Mouse (Mus musculus) adrenal gland, adult 8-10 months (tissue): Measurements from ENCODE around the gene Ulbp1. TPM values are rescaled to one million over a fixed set of nuclear protein-coding genes. Genes with fewer than 3 reads are reported as not detected.
"Not testable (repeated sequence)": the region's sequence is repeated elsewhere in the genome, so short reads cannot be mapped to it uniquely, and the experiment has no call there.

Experiments used
- DNase-seq: peaks from one replicate; pipeline ENCODE4 v3.0.0; 2022
- total RNA-seq, 4 experiments: library from RNA; stranded (reverse); gene quantifications; 2 replicates each; pipeline ENCODE4 v1.2.4; 2022

Gene Ulbp1
- 1 to 10 TPM; 4.7 to 7.1 (median 6.9) TPM for total RNA-seq

DNA sequence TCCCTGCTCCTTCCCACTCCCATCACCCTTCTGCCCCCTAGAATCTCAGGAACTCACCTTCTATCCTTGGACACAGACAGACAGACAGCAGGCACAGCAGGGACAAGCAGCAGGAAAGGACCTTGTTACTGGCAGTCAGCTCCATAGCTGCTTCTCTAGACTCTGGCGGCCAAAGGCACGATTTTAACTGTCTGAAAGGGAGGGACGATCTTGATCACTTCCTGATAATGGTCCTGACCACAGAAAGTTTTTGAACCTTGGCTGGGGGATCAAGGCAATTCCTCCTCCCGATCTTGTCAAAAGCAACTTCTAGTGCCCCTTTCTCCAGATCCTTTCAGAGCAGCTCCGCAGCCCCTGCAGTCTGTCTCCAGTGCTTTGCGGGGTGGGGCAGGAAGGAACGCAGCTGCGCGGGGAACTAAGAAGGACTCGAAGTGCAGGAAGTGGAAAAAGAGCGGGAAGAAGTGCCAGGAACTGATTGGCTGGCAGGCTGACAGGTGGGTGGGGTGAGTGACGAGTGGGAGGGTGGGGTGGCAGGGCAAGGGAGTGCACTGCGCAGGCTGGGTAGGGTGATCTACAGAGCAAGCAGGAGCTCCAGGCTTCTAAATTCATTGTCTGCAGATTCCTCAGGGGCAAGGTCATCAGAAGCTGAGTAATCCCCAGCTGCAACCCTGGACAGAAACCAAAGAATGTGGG lies at the start of gene Ulbp1:
Gene Ulbp1 (minus strand): TSS at position 442 of the 693 bp plus-strand sequence.
- DNase-seq: peak; percentile 80

DNA sequence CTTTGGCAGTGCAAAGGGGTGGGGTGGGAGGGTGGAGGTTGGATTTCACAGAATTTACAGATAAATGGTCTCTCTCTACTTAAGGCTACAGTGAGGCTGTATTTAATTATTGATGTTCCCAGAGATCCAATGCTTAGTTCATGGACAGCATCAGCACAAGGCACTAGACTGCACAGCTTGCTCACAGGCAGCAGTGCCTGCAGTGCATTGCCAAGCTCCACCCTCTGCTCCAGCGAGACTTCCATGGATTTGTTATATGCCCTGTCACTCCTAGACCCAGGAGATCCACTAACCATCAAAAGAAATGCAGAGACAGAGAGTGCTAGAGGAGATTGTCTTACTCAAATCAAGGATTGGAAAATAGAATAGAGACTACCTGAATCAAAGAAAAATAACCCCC lies 24.7 kb upstream of the Ulbp1 start:
- DNase-seq: not testable (repeated sequence)

DNA sequence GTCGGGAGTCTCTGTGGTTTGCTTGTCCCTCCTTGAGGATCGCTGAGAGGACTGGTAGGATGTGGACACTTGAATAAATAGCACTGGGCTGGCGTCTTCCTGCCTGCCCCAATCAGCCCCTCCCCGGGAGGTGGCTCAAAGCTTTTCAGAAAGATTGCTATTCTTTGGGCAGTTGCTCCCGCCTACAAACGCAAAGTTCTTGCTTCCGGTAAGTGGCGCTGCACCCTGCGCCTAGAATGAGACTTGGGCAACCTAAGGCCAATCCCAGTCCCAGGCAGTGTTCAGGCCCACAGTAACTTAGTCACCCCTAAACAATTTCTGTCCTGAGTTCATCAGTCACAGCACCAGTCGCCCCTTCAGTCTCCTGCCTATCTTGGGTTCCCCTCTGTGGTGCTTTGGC lies 18.9 kb upstream of the Ulbp1 start:
- DNase-seq: peak; percentile 52

DNA sequence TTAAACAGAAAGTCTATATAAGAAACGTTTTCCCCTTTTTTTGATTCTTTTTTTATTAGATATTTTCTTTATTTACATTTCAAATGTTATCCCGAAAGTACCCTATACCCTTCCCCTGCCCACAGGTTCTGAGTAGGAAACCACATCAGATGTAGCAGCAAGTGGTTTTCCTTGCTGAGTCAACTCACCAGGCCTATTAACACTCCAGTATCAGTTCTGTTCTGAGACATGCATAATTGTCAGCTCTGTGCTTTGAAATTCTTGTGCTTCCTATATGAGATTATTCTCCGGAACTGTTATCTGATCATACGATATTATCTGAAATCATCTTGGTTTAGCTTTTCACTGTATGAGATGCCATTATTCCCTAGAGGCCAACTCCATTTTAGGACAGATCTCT lies 10.2 kb upstream of the Ulbp1 start:
- DNase-seq: no peak

DNA sequence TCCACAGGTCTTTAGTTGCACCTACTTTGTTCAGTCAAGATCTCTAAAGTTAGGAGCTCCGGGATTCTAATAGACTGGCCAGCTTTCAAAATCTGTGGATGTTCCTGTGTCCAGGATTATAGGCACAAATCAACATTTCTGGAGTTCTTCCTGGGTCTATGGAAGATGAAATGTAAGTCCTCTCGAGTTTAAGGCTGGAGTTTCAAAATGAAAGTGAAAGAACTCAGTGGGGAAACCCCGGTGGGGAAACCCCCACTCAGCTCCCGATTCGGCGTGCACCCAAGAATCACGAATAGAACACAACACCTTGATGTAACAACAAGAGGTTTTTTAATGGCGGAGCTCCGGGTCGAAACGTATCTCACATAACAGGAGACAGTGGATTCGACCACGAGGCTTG lies 787 bp upstream of the Ulbp1 start:
- DNase-seq: not testable (repeated sequence)

DNA sequence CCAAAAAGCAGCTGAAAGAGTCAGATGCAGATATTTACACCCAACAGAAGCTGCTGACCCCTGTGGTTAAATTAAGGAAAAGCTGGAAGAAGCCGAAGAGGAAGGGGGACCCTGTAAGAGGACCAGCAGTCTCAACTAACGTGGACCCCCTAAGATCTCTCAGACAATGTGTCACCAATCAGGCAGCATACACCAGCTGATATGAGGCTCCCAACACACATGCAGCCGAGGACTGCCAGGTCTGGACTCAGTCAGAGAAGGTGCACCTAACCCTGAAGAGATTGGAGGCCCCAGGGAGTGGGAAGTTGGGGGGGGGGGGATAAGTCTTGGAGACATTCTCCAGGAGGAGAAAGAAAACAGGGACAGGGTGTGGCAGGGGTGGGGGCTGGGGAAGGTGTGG lies 1.8 kb downstream of the Ulbp1 start:
- no peak for DNase-seq

DNA sequence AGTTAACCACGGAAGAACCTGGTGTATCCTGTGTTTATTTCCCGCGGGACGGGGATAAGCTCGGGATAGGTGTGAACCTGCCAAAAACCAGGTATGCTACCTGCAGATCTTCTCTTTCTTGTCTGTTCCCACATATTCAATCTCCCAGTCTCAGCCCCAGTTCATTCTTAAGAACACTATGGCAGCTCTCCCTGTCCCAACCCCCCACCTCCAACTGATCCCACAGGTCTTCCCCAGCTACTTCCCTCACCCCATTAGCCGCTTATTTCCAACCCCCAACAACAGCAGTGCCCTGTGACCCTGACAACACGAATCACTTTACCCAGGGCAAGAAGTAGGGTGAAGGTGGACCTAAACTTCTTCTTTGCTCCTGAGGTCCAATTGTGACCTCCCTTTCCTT lies 3.0 kb downstream of the Ulbp1 start:
- DNase-seq: no peak

DNA sequence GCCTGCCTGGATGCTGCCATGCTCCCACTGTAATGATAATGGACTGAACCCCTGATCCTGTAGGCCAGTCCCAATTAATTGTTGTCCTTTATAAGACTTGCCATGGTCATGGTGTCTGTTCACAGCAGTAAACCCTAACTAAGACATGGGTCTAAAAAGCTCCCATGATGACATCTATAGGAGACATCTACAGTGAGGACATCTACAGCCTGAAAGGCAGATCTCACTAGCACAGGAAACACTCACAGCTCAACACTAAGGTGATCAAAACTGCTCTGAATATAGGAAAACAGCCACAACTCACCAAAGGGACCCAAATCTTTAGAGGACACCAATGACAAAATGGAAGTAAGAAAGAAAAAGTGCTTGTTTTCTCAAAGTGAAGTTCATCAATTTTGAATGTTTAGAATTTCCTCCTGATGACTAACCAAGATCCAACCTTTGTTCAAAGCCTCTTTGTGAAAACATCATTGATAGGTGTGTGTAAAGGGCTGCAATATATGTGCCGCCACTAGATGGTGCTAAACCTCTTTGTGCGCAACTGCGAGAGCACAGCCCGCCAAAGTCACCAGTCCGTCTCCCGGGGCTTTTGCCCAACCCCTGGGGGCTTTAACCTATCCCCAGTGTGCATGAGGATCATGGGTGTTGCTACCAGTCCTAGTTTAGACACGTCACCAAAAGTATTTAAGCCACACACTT lies 3.6 kb downstream of the Ulbp1 start:
- DNase-seq: peak; percentile 36

DNA sequence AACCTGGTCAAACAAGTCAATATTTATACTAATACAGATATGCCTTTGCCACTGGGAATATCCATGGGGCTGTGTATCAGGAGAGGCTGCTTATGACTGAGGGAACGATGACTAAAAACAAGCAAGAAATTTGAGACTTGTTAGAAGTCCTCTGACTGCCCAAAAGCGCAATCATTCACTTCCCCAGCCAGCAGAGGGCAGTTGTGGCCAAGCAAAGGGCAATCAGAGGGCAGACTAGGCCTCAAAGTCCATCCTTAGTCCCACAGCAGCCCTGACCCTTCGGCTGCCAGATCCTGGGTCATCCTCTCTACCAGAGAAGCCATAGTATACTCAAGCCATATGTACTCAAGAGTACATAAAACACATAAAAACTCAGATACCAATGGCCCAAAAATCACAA lies 11.4 kb downstream of the Ulbp1 start:
- DNase-seq: no peak

DNA sequence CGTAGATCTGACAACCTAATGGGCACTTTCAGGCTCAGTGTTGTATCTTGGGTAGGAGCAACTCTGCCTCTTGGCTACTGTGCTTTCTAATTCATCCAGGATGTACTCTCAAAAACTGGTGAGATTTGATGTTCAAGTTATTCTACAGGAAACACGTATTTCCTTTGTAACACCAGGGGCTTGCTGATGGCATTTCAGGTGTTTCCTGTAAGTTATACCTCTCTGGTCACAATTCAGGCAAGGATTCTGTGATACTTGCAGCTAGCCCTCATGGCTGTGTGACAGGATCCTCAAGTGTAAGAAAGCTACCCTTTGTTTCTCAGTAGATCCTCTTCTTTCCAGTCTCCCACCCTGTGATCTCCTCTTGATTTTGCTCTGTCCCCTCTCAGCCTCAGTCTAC lies 34.5 kb downstream of the Ulbp1 start:
- DNase-seq: no peak

DNA sequence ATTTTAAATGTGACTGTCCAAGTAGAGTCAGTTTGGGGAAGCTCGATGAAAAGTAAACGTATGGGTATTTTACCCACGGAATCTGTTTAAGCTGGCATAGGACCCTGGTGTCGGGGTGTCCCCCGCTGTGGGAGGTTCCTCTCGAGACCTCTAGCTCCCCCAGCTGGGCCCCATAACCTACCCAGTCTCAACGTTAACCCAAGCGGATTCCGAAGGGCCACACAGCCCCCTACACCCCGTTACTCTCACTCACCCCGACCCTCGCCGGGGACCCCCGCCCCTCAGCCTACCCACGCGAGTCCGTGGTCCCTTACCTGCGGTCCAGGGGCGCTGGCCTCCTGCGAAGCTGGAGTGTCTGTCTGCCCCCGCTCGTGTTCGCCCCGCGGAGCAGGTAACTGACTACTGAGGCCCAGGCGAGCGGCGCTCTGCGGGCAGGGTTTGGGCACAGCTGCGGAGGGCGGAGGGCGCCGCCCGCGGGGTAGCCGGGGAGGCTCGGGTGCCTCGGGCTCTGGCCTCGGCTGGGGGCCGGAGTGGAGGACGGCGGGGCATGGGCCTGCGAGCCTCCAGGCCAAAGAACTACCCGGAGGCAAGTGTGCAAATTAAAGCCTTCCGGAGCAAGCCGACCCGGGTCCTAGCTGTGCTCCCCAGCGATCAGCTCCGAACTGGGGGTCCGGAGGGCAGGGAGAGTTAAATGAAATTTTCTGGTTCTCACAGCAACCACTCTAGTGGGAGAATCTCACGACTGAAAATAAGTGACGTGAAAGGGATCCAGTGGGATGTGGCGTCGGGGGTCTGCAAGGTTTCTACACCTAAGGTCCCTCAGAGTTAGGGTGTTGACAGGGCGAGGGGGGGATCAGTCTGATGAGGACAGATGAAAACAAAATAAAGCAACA lies 80.0 kb downstream of the Ulbp1 start:
- no peak for DNase-seq

DNA sequence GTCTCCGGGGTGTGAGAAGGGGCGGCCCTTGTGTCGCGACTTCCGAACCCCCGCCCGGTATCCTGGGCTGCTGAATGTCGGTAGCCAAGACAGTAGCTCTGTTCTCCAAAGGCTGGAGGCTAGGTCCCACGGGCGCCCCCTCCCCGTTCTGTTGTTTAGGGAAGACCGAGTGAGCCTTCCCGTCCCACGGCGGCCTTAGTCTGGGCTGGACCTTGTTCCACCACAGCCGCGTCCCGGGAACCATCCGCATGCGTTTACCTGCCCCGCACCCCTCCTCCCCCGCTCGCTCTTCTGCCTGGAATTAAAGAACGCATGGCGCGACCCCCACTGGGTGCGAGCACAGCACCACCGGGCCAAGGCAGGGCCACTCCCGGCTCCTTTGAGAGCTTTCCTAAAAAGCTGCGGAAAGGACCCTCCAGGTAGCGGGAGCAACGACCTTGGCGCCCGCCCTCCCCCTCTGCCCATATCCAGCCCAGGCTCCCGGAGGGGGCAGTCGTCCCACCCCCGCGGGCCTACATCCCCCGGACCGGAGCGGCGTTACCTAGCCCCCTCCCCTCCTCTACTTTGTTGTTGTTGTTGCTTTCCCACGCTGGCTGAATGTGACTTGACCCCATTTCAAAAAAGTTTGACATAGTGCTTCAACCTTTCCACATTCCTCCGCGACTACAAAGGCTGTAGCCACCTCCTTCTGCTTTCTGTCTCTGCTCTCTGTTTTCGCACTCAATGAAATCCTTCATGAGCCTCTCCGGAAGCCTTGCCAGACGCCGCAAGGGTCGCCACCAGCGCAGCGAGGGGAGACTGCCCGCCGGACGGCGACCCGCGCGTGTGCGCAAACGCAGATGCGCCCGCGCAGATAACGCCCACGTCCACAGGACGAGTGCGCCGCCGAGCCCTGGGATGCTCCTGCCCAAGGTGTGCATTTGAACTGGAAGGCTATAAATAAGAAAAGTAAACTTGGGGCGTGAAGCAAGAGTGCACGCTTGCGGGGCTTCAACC lies 81.2 kb downstream of the Ulbp1 start:
- no peak for DNase-seq

DNA sequence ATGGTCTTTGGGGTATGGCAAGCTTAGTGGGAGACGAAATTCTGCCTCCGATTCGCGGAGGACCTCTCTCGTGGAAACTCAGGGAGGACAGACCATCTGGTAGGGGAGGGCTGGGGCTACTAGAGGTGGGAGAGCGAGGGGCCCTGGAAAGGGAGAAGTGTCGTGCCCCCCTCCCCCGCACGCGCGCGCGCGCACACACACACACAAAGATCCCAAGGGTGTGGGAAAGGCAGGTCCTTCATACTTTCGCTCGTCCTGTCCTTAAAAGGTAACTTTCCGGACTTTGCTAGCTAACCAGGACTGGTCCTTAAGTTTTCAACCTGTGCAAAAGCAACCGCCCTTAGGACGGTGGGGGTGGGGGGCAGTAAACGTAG lies 81.9 kb downstream of the Ulbp1 start:
- no peak for DNase-seq

DNA sequence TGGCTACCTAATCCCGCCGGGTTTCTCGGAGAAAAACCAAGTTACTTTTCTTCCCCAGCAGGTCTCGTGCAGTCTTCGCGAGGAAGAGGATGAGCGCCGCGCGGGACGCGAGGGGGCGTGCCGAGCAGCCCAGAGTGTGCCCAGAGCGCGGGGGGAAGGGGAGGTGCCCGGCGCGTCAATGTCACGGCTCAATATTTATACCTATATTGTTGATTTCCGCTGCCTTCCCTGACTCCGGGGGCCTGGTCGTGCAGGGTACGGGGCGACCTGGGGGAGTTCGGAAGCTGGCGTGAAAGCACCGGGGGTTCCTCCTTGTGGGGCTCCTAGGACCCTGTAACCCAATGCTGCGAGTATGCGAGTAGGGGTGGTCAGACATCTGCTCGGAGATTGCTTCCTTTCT lies 82.3 kb downstream of the Ulbp1 start:
- DNase-seq: no peak

Other genes starting within 250 kb of the Ulbp1 start
- gene Lrp11, start 116.2 kb upstream of the Ulbp1 start, total RNA-seq: 10 to 100 TPM; 25.7 to 36.3 (median 29.4) TPM
- 10 to 100 TPM; 10.8 to 12.1 (median 11.6) TPM for gene Nup43, start 193.9 kb upstream of the Ulbp1 start, total RNA-seq
- gene Pcmt1, start 207.5 kb upstream of the Ulbp1 start, total RNA-seq: 10 to 100 TPM; 76.6 to 89.1 (median 83.4) TPM
- gene Lats1, start 207.6 kb upstream of the Ulbp1 start, total RNA-seq: 10 to 100 TPM; 47.9 to 54.8 (median 53.3) TPM